Mouse (Mus musculus): ENCODE data around the gene Sh3bgrl3.
A peak's percentile ranks its signal among the peaks of the same experiment; 100 is the strongest.

Sh3bgrl3 gene

GRCm38 (mm10) chr4:134128983-134129362, 384 bp upstream of the Sh3bgrl3 start:
- ATAC-seq (ENCODE audit: low TSS enrichment) = no peak

- peak; percentile 1; the same call in 1 of the 2 replicates for ATAC-seq (ENCODE audit: low TSS enrichment)
Observed at GRCm38 (mm10) chr4:134127793-134128192, 796 bp downstream of the Sh3bgrl3 start.

- peak; percentile 45 for ATAC-seq (ENCODE audit: low TSS enrichment)
Observed at GRCm38 (mm10) chr4:134127121-134127455, 1.5 kb downstream of the Sh3bgrl3 start.

- ATAC-seq (ENCODE audit: low TSS enrichment) = no peak
Observed at GRCm38 (mm10) chr4:134126300-134127120, 2.1 kb downstream of the Sh3bgrl3 start.

GRCm38 (mm10) chr4:134125383-134126060, 3.1 kb downstream of the Sh3bgrl3 start:
- no peak for ATAC-seq (ENCODE audit: low TSS enrichment)

- peak; percentile 67 for ATAC-seq (ENCODE audit: low TSS enrichment)
Observed at GRCm38 (mm10) chr4:134123680-134124551, 4.7 kb downstream of the Sh3bgrl3 start.

- ATAC-seq (ENCODE audit: low TSS enrichment) = no peak
Observed at GRCm38 (mm10) chr4:134123147-134123546, 5.4 kb downstream of the Sh3bgrl3 start.

- ATAC-seq (ENCODE audit: low TSS enrichment) = no peak
Observed at GRCm38 (mm10) chr4:134122281-134122680, 6.3 kb downstream of the Sh3bgrl3 start.

- ATAC-seq (ENCODE audit: low TSS enrichment) = no peak
Observed at GRCm38 (mm10) chr4:134121571-134121970, 7.0 kb downstream of the Sh3bgrl3 start.

GRCm38 (mm10) chr4:134120916-134121315, 7.7 kb downstream of the Sh3bgrl3 start:
- no peak for ATAC-seq (ENCODE audit: low TSS enrichment)

- no peak for ATAC-seq (ENCODE audit: low TSS enrichment)
Observed at GRCm38 (mm10) chr4:134120192-134120805, 8.3 kb downstream of the Sh3bgrl3 start.

GRCm38 (mm10) chr4:134119644-134120043, 8.9 kb downstream of the Sh3bgrl3 start:
- ATAC-seq (ENCODE audit: low TSS enrichment) = no peak

GRCm38 (mm10) chr4:134119042-134119441, 9.5 kb downstream of the Sh3bgrl3 start:
- no peak for ATAC-seq (ENCODE audit: low TSS enrichment)

GRCm38 (mm10) chr4:134118126-134118800, 10.3 kb downstream of the Sh3bgrl3 start:
- ATAC-seq (ENCODE audit: low TSS enrichment) = no peak

- no peak for ATAC-seq (ENCODE audit: low TSS enrichment)
Observed at GRCm38 (mm10) chr4:134117012-134117411, 11.6 kb downstream of the Sh3bgrl3 start.

GRCm38 (mm10) chr4:134116501-134116900, 12.1 kb downstream of the Sh3bgrl3 start:
- no peak for ATAC-seq (ENCODE audit: low TSS enrichment)

- ATAC-seq (ENCODE audit: low TSS enrichment) = no peak
Observed at GRCm38 (mm10) chr4:134115215-134116144, 13.1 kb downstream of the Sh3bgrl3 start.

- ATAC-seq (ENCODE audit: low TSS enrichment) = no peak
Observed at GRCm38 (mm10) chr4:134114038-134114437, 14.6 kb downstream of the Sh3bgrl3 start.

- ATAC-seq (ENCODE audit: low TSS enrichment) = no peak
Observed at GRCm38 (mm10) chr4:134113356-134113994, 15.1 kb downstream of the Sh3bgrl3 start.

GRCm38 (mm10) chr4:134112403-134112802, 16.2 kb downstream of the Sh3bgrl3 start:
- ATAC-seq (ENCODE audit: low TSS enrichment) = no peak

All from frontal cortex, adult (tissue).